In the genomic region with DNA sequence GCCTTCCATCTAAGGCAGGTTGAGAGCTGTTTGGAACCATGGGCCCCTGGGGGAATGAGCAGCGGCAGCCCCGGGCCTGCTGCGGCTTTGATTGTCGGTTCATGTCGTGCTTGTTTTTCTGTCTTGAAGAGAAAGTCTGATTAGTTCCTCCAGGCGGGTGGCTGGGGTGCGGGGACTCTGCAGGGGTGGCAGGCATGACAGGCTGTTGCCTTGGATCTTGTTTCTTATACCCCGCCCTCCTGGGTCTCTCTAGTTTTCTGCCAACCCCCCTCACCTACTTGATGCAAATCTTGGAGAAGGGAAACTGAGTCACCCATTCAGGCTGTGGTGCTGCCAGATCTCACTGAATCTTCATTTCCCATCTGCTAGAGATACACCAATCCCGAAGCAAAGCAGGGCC, we compare ENCODE assay signal across 23 mouse cellular contexts. TPM values are rescaled to one million over a fixed set of nuclear protein-coding genes. Genes with fewer than 3 reads are reported as not detected.
DNase-seq lines count a peak whose midpoint lies in the region; ATAC-seq and TF ChIP-seq lines count a peak whose summit lies in the region.
"Had no signal": no experiment of that assay in that cellular context is flagged by ENCODE, and none has a peak within 500 bp of the region (broad histone marks: within the 10 kb centered on the region; RNA-seq: fewer than 3 reads in every experiment).

No protein-coding gene starts in this region.

- no peaks in the 10 kb centered on the region for H3K36me3 ChIP-seq in forebrain, embryonic 10.5 days (replicated peaks)
- no peaks in the 10 kb centered on the region for H3K36me3 ChIP-seq in forebrain, postnatal 0 days (ENCODE audit: insufficient read depth)
- no peaks in the 10 kb centered on the region for H3K36me3 ChIP-seq in ES-Bruce4 (ENCODE audit: control insufficient read depth, insufficient read depth, low read length, poor library complexity, severe bottlenecking)
- H3K36me3 ChIP-seq in forebrain, embryonic 15.5 days, result no peaks in the 10 kb centered on the region
- no peaks in the 10 kb centered on the region for H3K36me3 ChIP-seq in neural tube, embryonic 15.5 days
- no peaks in the 10 kb centered on the region for H3K36me3 ChIP-seq in liver, postnatal 0 days (replicated peaks; ENCODE audit: insufficient read depth, low read length)
- H3K36me3 ChIP-seq: heart, embryonic 13.5 days; intestine, embryonic 15.5 days; kidney, embryonic 15.5 days; neural tube, embryonic 13.5 days had no signal

- 14% methylated on average over 9 of the region's 9 CpGs for WGBS in forebrain, embryonic 10.5 days
- 16% methylated on average over 9 of the region's 9 CpGs for WGBS in forebrain, postnatal 0 days
- WGBS in forebrain, embryonic 15.5 days, result 12% methylated on average over 9 of the region's 9 CpGs
- 22% methylated on average over 9 of the region's 9 CpGs for WGBS in neural tube, embryonic 15.5 days
- WGBS in liver, postnatal 0 days (ENCODE audit: insufficient replicate concordance), result 24% methylated on average over 9 of the region's 9 CpGs

- TF ChIP-seq EP300 in ES-Bruce4 (IDR thresholded peaks at IDR 0.05; ENCODE audit: insufficient read depth, low read depth, low read length), result no peak
- TF ChIP-seq EP300 in liver, postnatal 0 days (IDR thresholded peaks at IDR 0.05; ENCODE audit: low read depth), result no peak

- TF ChIP-seq POLR2A in ES-Bruce4 (IDR thresholded peaks at IDR 0.05; ENCODE audit: insufficient read depth, low read length), result no peak

- H3K9ac ChIP-seq in forebrain, postnatal 0 days, result no peak overlapping the region
- H3K9ac ChIP-seq in ES-Bruce4 (ENCODE audit: low read depth, poor library complexity, severe bottlenecking), result 0 out of 2 replicates have a peak overlapping the region, but pooled peaks have one; percentile 17
- H3K9ac ChIP-seq in forebrain, embryonic 15.5 days (replicated peaks), result no peak overlapping the region
- no peak overlapping the region for H3K9ac ChIP-seq in neural tube, embryonic 15.5 days (replicated peaks)
- no peak overlapping the region for H3K9ac ChIP-seq in liver, postnatal 0 days (replicated peaks)
- H3K9ac ChIP-seq: intestine, embryonic 15.5 days; kidney, embryonic 15.5 days; neural tube, embryonic 13.5 days had no signal

- peaks cover 82% of the 10 kb centered on the region for H3K27me3 ChIP-seq in forebrain, embryonic 10.5 days (ENCODE audit: poor library complexity, severe bottlenecking)
- no peaks in the 10 kb centered on the region for H3K27me3 ChIP-seq in forebrain, postnatal 0 days (ENCODE audit: insufficient read depth, low read length)
- no peaks in the 10 kb centered on the region for H3K27me3 ChIP-seq in ES-Bruce4 (ENCODE audit: control insufficient read depth, insufficient read depth, low read length, poor library complexity, severe bottlenecking)
- H3K27me3 ChIP-seq in forebrain, embryonic 15.5 days, result no peaks in the 10 kb centered on the region
- H3K27me3 ChIP-seq in neural tube, embryonic 15.5 days (replicated peaks), result peaks cover 11% of the 10 kb centered on the region
- 0 out of 2 replicates have a peak, but pooled peaks cover 4% of the 10 kb centered on the region for H3K27me3 ChIP-seq in liver, postnatal 0 days (ENCODE audit: insufficient read depth, low read length)

- H3K9me3 ChIP-seq in forebrain, embryonic 10.5 days, result no peaks in the 10 kb centered on the region
- no peaks in the 10 kb centered on the region for H3K9me3 ChIP-seq in forebrain, postnatal 0 days (ENCODE audit: low read length)
- H3K9me3 ChIP-seq in ES-Bruce4 (replicated peaks; ENCODE audit: control insufficient read depth, insufficient read depth, low read length, poor library complexity, severe bottlenecking), result no peaks in the 10 kb centered on the region
- no peaks in the 10 kb centered on the region for H3K9me3 ChIP-seq in forebrain, embryonic 15.5 days
- H3K9me3 ChIP-seq in neural tube, embryonic 15.5 days (replicated peaks), result no peaks in the 10 kb centered on the region
- no peaks in the 10 kb centered on the region for H3K9me3 ChIP-seq in liver, postnatal 0 days (ENCODE audit: low read length)
- H3K9me3 ChIP-seq: heart, embryonic 13.5 days; intestine, embryonic 15.5 days; kidney, embryonic 15.5 days; megakaryocyte, embryonic 14.5 days; neural tube, embryonic 13.5 days had no signal

- no peak overlapping the region for H3K4me2 ChIP-seq in forebrain, postnatal 0 days (ENCODE audit: low read depth)
- H3K4me2 ChIP-seq in forebrain, embryonic 15.5 days (replicated peaks), result no peak overlapping the region
- H3K4me2 ChIP-seq in neural tube, embryonic 15.5 days, result no peak overlapping the region
- H3K4me2 ChIP-seq in liver, postnatal 0 days (ENCODE audit: low read depth, low read length), result no peak overlapping the region
- H3K4me2 ChIP-seq: heart, embryonic 13.5 days; intestine, embryonic 15.5 days; kidney, embryonic 15.5 days; neural tube, embryonic 13.5 days had no signal

- DNase-seq in forebrain, embryonic 10.5 days (ENCODE audit: extremely low spot score, low spot score), result no peak
- no peak for DNase-seq in forebrain, postnatal 0 days
- peak; percentile 35 to 61 for DNase-seq in layer of hippocampus, adult 2 months (ENCODE audit: low spot score in 2 of 2)
- no peak for DNase-seq in layer of hippocampus, postnatal 14 days (ENCODE audit: low spot score in 2 of 2)
- no peak for DNase-seq in liver, postnatal 0 days
- DNase-seq: adrenal gland, postnatal 14 days; cerebellum, adult 11-12 months; cerebellum, postnatal 25 days; gastrocnemius, postnatal 10 days; heart, adult 11 months; liver; lung, postnatal 14 days had no signal

- no peak for TF ChIP-seq CTCF in forebrain, postnatal 0 days (IDR thresholded peaks at IDR 0.05; ENCODE audit: low read depth)
- no peak for TF ChIP-seq CTCF in layer of hippocampus, adult 2 months (conservative IDR thresholded peaks at IDR 0.05)
- no peak for TF ChIP-seq CTCF in ES-Bruce4 (IDR thresholded peaks at IDR 0.05; ENCODE audit: low read depth, low read length)
- no peak for TF ChIP-seq CTCF in liver, postnatal 0 days (IDR thresholded peaks at IDR 0.05; ENCODE audit: low read depth)

- H3K4me1 ChIP-seq in forebrain, embryonic 10.5 days, result peaks cover 83% of the 10 kb centered on the region
- H3K4me1 ChIP-seq in forebrain, postnatal 0 days (ENCODE audit: insufficient read depth), result peaks cover 38% of the 10 kb centered on the region
- H3K4me1 ChIP-seq in ES-Bruce4 (ENCODE audit: control insufficient read depth, insufficient read depth, low read length), result peaks cover 2% of the 10 kb centered on the region
- peaks cover 85% of the 10 kb centered on the region for H3K4me1 ChIP-seq in forebrain, embryonic 15.5 days
- peaks cover 78% of the 10 kb centered on the region for H3K4me1 ChIP-seq in neural tube, embryonic 15.5 days
- 0 out of 2 replicates have a peak, but pooled peaks cover 2% of the 10 kb centered on the region for H3K4me1 ChIP-seq in liver, postnatal 0 days (ENCODE audit: insufficient read depth)

- no peak overlapping the region for H3K4me3 ChIP-seq in forebrain, embryonic 10.5 days
- no peak overlapping the region for H3K4me3 ChIP-seq in forebrain, postnatal 0 days (ENCODE audit: low read depth, low read length)
- H3K4me3 ChIP-seq in layer of hippocampus, adult 2 months, result no peak overlapping the region
- H3K4me3 ChIP-seq in ES-Bruce4 (ENCODE audit: low read depth, low read length), result peak overlapping the region; percentile 8; the same call in 1 of the 2 replicates
- no peak overlapping the region for H3K4me3 ChIP-seq in forebrain, embryonic 15.5 days
- H3K4me3 ChIP-seq in neural tube, embryonic 15.5 days (replicated peaks), result no peak overlapping the region
- H3K4me3 ChIP-seq in liver, postnatal 0 days (ENCODE audit: low read depth, low read length), result no peak overlapping the region
- H3K4me3 ChIP-seq: erythroblast, embryonic 14.5 days; heart, embryonic 13.5 days; intestine, embryonic 15.5 days; kidney, embryonic 15.5 days; megakaryocyte, embryonic 14.5 days; neural tube, embryonic 13.5 days had no signal

- no peak for ATAC-seq in forebrain, postnatal 0 days
- no peak for ATAC-seq in forebrain, embryonic 15.5 days (replicated peaks)
- ATAC-seq in neural tube, embryonic 15.5 days (ENCODE audit: low FRiP score), result no peak
- no peak for ATAC-seq in liver, postnatal 0 days
- ATAC-seq: intestine, embryonic 15.5 days had no signal

- H3K27ac ChIP-seq in forebrain, embryonic 10.5 days, result peak overlapping the region; percentile 53
- no peak overlapping the region for H3K27ac ChIP-seq in forebrain, postnatal 0 days (ENCODE audit: low read depth, low read length)
- peak overlapping the region; percentile 46 for H3K27ac ChIP-seq in layer of hippocampus, adult 2 months
- H3K27ac ChIP-seq in ES-Bruce4 (ENCODE audit: insufficient read depth, low read length), result no peak overlapping the region
- H3K27ac ChIP-seq in forebrain, embryonic 15.5 days (replicated peaks), result peak overlapping the region; percentile 92
- no peak overlapping the region for H3K27ac ChIP-seq in neural tube, embryonic 15.5 days (replicated peaks)
- H3K27ac ChIP-seq in liver, postnatal 0 days (ENCODE audit: low read depth), result no peak overlapping the region
- H3K27ac ChIP-seq: heart, embryonic 13.5 days; intestine, embryonic 15.5 days; kidney, embryonic 15.5 days; neural tube, embryonic 13.5 days had no signal

RNA-seq across cellular contexts. Expression of a gene that starts 17.0 kb away (rescaled TPM):
- 4.0 and 4.8 TPM in 2 replicates for polyA plus RNA-seq in forebrain, embryonic 10.5 days (2016; fragmentation: Nextera tagmentation; extraction: Ambion mirVana)
- total RNA-seq in forebrain, postnatal 0 days (2014; rRNA removed), result 8.1 and 8.8 TPM in 2 replicates
- 6.7 and 11.3 TPM in 2 replicates for polyA plus RNA-seq in forebrain, postnatal 0 days (2015; fragmentation: Nextera tagmentation; extraction: Ambion mirVana)
- 10 to 100 TPM; 17.9 to 19.5 TPM for total RNA-seq in layer of hippocampus, adult 2 months (2021)
- 10 to 100 TPM; 21.8 to 22.6 TPM for total RNA-seq in layer of hippocampus, postnatal 14 days (2021)
- 0.51 and 0.82 TPM in 2 replicates for polyA plus RNA-seq in ES-Bruce4 (2011; ENCODE audit: insufficient read depth, insufficient read length, low read depth, missing spikeins)
- polyA plus RNA-seq in forebrain, embryonic 15.5 days (2015; fragmentation: Nextera tagmentation; extraction: Ambion mirVana), result 14.9 and 18.9 TPM in 2 replicates
- 10.5 and 10.9 TPM in 2 replicates for polyA plus RNA-seq in neural tube, embryonic 15.5 days (2015; fragmentation: Nextera tagmentation; extraction: Ambion mirVana)
- polyA plus RNA-seq in liver, postnatal 0 days (2015; fragmentation: Nextera tagmentation; extraction: Ambion mirVana), result 0.12 and 0.21 TPM in 2 replicates
- total RNA-seq: hematopoietic stem cell, adult 5-6 weeks; MEL had no signal
- polyA plus RNA-seq: erythroblast, embryonic 14.5 days had no signal

RNA-seq across cellular contexts. Expression of a gene that starts 31.9 kb away (rescaled TPM):
- polyA plus RNA-seq in forebrain, embryonic 10.5 days (2016; fragmentation: Nextera tagmentation; extraction: Ambion mirVana), result 3.7 and 3.9 TPM in 2 replicates
- total RNA-seq in forebrain, postnatal 0 days (2014; rRNA removed), result 8.1 and 9.4 TPM in 2 replicates
- polyA plus RNA-seq in forebrain, postnatal 0 days (2015; fragmentation: Nextera tagmentation; extraction: Ambion mirVana), result 8.0 and 8.5 TPM in 2 replicates
- 10 to 100 TPM; 20.3 to 22.4 TPM for total RNA-seq in layer of hippocampus, adult 2 months (2021)
- total RNA-seq in layer of hippocampus, postnatal 14 days (2021), result 10 to 100 TPM; 10.3 to 11.6 TPM
- 6.7 and 7.6 TPM in 2 replicates for polyA plus RNA-seq in ES-Bruce4 (2011; ENCODE audit: insufficient read depth, insufficient read length, low read depth, missing spikeins)
- polyA plus RNA-seq in forebrain, embryonic 15.5 days (2015; fragmentation: Nextera tagmentation; extraction: Ambion mirVana), result 5.8 and 6.0 TPM in 2 replicates
- 7.2 and 7.7 TPM in 2 replicates for polyA plus RNA-seq in neural tube, embryonic 15.5 days (2015; fragmentation: Nextera tagmentation; extraction: Ambion mirVana)
- polyA plus RNA-seq in liver, postnatal 0 days (2015; fragmentation: Nextera tagmentation; extraction: Ambion mirVana), result 11.7 and 14.9 TPM in 2 replicates

RNA-seq across cellular contexts. Expression of a gene that starts 48.8 kb away (rescaled TPM):
- 456 and 486 TPM in 2 replicates for polyA plus RNA-seq in forebrain, embryonic 10.5 days (2016; fragmentation: Nextera tagmentation; extraction: Ambion mirVana)
- total RNA-seq in forebrain, postnatal 0 days (2014; rRNA removed), result 124 and 133 TPM in 2 replicates
- polyA plus RNA-seq in forebrain, postnatal 0 days (2015; fragmentation: Nextera tagmentation; extraction: Ambion mirVana), result 146 and 156 TPM in 2 replicates
- total RNA-seq in layer of hippocampus, adult 2 months (2021), result 100 to 1,000 TPM; 179 to 195 TPM
- 100 to 1,000 TPM; 136 to 159 TPM for total RNA-seq in layer of hippocampus, postnatal 14 days (2021)
- polyA plus RNA-seq in ES-Bruce4 (2011; ENCODE audit: insufficient read depth, insufficient read length, low read depth, missing spikeins), result 519 and 544 TPM in 2 replicates
- 243 and 245 TPM in 2 replicates for polyA plus RNA-seq in forebrain, embryonic 15.5 days (2015; fragmentation: Nextera tagmentation; extraction: Ambion mirVana)
- 210 and 232 TPM in 2 replicates for polyA plus RNA-seq in neural tube, embryonic 15.5 days (2015; fragmentation: Nextera tagmentation; extraction: Ambion mirVana)
- polyA plus RNA-seq in liver, postnatal 0 days (2015; fragmentation: Nextera tagmentation; extraction: Ambion mirVana), result 47.2 and 51.4 TPM in 2 replicates

Comparison
In these comparisons a context has a peak if more than half of its experiments do, and no peak if none do; other contexts are left out.
1. DNase-seq: peak in layer of hippocampus, adult 2 months (2 of 2); none in forebrain, embryonic 10.5 days (single experiment), forebrain, postnatal 0 days (single experiment), layer of hippocampus, postnatal 14 days (0 of 2) and liver, postnatal 0 days (single experiment).
2. H3K27ac ChIP-seq: peak in forebrain, embryonic 10.5 days (single experiment), layer of hippocampus, adult 2 months (single experiment) and forebrain, embryonic 15.5 days (single experiment); none in forebrain, postnatal 0 days (single experiment), ES-Bruce4 (single experiment), neural tube, embryonic 15.5 days (single experiment) and liver, postnatal 0 days (single experiment).